Mouse (Mus musculus) cerebellum, adult 18-20 months (tissue): Measurements from ENCODE around the gene Mras.

Experiments
- DNase-seq, 2 experiments: peaks; one replicate each; pipeline ENCODE4 v3.0.0; 2021

Mras gene

DNA sequence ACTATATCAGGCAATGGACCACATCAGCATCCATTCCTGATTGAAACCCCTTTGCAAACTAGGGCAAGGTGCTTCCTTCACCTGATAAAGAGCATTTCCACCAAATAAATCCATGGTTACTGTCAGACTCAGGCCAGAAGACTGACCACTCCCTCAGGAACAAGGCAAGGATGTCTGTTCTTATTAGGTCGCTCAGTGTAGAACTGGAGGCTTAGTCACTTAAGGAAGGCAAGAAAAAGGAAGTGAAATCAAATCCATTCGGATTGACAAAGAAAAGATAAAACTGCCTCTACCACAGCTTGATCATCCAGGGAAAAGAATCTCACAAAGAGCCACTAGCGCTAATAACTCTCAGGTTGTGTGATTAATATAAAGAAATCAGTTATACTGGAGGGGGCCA is 27.9 kb downstream of the Mras start:
- DNase-seq: no peak

DNA sequence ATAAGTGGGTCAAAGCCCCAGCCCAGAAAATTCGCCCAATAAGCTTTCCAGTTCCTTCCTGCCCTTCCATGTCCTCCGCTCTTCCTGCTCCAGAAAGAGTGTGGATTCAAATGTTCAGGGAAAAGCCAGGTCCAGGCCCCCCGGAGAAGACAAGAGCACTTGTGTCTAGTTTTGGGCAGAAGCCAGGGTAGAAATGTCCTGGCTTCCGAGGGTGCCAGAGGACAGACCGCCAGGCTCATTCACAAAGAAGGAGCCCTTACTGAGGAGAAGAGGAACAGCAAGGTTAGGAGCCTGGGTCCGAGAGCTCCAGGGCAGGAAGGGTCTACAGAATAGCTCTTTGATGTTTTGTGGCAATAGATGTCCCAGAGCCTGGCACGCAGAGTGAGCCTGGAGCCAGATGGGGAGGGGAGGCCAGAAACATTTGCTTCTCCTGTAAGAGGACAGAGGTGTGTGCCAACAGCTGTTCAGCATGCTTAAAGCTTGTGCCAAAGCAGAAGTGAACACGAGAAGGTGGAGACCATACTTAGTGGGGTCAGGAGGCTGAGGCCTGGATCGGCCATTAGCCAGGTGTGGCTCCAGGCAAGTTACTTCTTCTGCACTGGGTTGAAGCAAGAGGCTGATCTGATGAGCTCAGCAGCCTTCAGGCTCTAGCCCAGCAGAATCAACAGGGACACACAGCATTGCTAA is 35.8 kb downstream of the Mras start:
- DNase-seq: no peak

DNA sequence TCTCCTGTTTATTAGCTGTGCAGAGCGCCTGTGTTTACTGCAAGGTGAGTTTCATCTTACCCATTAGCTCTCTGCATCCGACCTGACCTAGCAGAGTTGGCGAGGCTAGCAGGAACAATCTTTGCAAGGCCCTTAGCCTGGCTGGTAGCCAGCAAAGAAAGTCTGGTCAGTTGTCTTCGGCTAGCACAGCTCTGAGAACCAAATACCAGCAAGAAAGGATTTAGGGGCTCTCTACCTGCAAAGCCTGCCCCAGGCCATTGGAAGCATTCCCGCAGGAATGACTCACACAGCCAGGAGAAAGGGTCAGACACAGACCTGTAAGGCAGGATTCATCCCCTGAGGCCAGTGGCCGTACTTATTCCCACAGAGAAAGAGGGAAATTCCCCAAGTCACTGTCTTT is 36.4 kb downstream of the Mras start:
- peak; percentile 49 for DNase-seq

DNA sequence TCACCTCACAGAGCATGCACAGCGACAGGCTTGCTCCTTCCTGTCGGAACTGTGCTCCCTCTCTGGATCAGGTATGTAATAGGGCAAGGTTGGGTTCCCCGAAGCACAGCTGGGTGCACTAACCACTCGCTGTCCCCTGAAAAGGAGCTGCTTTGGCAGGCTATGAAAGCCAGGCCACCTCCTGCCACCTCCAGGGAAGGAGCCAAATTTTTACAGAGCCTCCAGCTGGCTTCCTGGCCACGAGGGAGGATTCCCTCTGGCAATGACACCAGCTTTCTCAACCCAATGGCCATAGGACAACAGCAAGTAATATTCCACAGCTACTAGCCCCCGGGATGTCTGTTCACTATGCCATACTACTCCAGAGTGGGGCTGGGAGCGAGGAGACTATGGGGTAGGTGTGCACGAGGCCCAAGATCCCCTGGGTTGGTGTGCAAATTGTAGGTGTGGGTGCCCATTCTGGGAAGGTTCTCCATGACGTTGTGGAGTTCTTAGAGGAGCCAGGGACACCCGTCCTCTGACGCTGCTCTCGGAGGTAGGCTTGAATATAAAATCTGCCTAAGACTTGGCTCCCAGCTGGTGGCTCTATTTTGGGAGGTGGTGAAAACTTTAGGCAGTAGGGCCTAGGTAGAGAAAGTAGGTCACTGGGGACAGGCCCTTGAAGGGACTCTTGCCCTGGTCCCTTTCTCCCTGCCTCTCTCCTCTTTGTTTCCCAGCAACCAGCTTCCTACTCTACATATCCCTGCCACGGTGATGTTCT is 39.9 kb downstream of the Mras start:
- DNase-seq: peak; percentile 54 to 55

DNA sequence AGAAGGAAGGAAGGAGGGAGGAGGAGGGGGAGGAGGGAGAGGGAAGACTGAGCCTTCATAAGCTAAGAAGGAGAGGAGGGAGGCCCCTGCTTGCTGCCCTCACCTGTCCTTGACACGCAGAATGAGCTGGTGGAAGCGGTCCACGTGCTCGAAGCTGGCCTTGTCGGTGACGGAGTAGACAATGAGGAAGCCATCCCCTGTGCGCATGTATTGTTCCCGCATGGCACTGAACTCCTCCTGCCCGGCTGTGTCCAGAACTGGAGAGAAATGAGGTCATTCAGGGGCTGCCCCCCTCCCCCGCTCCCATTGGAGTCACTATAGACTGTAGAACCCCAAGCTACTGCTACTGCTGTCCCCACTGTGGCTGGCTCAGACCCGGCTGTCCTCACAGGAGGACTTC is 42.8 kb downstream of the Mras start:
- no peak for DNase-seq

DNA sequence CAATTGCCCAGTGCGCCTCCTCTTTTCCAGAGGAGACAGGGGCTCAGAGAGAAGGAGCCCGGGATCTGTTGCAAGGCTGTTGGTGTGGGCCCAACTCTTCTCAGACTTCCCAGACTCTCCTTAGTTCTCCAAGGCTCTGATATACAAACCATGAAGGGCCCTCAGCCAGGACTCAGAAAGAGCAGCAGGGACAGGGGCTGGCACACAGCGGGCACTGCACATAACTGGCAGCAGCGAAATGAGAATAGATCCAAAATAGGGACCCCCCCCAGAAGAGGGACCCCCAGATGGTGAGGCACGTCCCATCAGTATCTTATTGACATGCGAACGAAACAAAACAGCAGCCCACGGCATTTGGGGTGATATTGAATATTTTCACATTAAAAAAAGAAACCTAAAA is 44.0 kb downstream of the Mras start:
- no peak for DNase-seq

DNA sequence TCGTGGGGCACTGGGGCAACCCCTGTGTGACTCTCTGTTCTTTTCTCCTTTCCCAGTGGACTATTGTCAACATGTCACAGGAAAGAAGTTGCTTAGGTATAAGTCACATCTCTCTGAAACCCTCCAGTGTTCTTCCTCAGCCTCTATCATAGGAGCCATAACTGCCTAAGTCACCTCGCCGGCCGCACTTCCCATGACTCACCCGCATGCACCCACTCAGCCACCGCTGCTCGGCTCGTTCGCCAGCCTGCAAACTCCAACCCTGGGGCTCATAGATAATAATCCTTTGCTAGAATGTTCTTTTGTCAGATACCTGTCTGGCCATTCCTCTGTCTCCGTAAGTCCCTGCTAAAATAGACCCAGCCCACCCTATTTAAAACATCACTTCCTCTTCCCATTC is 45.6 kb downstream of the Mras start:
- DNase-seq: no peak

DNA sequence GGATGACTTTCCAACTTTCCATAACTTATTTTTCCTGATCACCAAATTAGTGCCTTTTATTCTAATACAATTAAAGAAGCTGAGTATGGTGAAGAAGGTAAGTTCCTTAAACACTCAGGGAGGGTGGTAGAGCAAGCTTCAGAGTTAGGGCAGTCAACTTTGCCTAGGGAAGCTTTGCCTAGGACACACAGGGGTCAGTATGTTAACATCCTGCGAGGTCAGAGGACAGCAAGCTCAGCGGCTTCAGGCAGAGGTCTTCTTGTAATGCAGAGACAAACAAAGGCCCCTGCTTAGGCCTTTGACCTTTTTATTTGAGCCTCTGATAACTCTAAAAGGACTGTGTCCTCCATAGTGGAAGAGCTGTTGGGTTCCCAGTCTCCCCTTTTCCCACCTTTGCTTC is 46.5 kb downstream of the Mras start:
- DNase-seq: no peak

DNA sequence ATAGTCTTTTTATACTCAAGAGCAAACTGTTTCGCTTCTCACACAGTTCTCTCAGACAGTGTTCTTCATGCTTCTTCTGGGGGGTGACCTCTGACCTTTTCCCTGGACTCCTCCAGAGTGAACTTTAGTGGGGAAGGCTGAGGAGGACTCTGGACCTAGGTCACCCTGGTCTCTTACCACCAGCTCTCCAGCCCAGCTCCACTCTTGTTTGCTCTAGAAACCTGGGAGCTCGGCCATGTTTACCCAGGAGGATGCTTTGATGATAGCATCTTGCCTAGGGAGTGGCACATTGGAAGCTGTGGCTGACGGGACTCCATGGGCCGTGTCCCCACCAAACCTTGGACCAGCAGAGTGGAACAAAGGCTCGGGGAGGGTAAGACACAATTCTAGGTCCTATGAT is 47.0 kb downstream of the Mras start:
- no peak for DNase-seq

DNA sequence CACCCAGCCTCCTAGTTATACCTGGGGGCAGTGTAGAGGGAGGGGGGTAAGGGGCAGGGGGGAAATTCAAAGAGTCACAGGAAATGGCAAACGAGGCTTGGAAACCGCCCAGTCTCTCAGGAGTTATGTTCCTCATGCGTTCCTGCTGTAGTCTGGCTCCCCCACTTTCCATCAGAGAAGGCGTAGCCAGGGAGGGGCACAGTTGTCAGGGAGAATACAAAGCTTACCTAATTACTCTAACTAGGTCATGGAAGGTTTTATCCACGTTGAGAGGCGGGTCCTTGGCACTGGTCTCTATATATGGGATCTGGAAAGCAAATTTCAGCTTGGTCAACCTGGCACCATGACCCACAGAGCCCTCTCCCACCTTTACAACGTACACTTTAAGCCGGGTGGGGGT is 47.7 kb downstream of the Mras start:
- DNase-seq: no peak

DNA sequence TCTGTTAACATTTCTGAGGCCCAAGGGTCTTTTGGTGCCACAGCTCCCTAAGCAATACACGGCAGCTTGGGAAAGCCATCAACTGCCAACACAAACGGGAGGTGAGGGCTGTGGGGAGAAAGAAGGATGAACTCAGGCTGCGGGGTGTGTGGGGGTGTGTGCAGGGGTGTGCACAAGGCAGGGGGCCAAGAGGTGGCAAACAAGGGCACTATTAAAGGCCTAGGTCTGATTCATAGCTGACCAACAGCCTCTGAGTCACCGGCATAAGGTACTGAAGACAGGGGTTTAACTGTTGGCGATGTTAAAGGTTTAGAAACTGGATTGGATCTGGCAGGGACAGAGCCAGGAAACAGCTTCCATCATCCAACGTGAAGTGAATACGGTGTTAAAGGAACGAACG is 48.3 kb downstream of the Mras start:
- DNase-seq: no peak

DNA sequence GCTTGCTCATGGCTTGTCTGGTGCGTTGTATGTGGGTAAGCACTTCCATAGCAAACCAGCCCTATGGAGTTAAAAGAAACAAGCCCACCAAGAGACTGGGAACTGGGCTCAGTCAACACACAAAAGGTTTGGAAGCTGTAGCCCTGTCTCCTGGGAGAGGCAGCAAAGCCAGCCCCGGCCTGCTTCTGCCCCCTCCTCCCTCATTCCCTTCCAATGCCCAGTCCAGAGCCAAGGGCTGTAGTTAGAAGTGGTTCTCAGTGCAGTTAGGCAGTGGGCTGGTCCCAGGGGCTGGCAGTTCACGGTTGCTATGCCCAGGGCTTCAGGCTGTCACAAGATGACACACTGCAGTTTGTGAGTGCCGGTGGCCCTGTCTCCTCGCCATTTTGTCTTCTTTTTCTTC is 49.1 kb downstream of the Mras start:
- DNase-seq: no peak

DNA sequence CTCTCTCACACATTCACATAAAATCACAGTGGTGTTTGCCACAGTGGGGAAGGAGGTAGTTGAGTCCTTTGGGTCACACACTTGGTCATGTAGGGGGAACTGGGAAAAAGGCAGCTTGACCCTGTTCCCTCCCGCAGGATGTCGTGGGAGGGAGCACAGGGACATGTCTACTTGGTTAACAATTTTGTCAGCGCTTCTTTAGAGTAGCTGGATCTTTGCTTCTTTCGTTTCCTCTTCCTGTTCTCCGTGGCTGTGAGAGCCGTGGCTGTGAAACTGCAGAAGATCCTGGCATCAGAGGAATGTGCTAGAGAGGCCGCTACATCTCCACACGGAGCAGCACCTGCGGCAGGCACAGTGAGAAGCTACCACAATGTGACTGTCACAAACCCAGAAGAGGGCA is 54.6 kb downstream of the Mras start:
- no peak for DNase-seq

DNA sequence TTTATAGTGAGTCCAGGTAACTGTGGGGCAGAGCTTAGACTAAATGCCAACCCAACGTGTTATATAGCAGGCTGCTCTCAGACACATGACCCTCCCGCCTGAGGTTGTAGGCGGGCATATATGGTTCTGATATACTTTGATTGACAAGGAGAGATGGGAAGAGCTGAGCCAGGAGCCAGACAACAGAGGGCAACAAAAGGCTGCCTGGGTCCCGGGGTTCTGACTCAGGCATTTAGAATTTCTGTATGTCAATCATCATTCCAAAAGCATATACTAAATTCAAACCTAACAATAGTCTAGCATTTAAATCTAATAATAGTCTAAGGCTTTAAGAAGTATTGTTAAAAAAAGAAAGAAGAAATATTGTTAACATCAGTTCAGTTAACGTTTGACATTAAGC is 58.0 kb downstream of the Mras start:
- DNase-seq: no peak

DNA sequence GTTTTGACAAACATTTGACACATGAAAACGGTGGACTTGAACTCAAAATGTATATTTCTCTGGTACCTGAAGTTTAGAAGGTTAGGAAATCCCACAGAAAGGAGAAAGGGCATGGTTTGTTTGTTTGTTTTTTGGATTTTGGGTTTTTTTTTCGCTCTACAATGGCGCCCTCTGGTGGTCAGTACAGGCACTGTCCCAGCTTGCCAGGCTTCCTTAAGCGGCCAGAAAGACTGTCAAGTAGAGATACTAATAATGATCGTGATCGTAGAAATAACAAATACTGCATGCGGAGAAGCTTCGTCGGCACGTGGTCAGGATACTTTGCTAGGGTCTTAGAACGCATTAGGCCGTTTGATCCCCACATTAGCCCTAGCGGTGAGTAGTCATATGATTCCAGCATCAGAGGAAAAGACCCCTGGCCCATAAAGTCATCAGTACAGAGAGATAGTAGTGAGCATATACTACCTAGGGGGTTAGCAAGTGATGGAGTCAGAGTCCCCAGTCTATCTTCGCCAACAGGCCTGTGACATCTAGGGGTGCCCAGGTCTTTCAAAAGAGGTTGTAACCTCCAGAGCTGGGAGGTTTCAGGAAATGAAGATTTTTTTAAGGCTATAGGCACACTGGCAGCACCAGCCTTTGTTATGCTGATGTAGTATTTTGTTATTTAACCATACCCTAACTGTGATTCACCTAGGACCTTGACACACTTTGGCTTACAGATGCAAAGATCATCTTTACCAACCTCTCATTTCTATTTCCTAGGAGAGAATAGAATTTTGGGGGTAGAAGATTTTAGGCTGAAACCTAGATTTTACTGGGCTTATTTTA is 60.4 kb downstream of the Mras start:
- peak; percentile 50 to 70 for DNase-seq

DNA sequence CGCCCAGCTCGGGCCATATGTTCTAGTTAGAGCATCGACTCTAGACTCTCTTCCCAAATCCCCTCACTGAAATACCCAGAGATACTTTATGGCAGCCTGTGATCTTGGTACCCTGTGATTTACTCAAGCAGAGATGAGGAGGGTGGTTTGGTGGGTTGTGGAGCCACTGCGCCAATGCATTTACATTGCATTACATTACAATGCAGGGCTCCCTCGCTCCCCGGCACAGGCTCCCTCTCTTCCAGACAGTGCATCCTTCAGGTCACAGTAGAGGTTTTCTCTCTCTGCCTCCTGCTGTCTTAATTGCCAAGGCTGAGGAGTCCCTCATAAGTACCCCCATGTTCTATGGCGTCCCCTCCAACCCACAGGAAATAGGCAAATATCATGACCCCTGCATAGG is 68.8 kb downstream of the Mras start:
- no peak for DNase-seq

DNA sequence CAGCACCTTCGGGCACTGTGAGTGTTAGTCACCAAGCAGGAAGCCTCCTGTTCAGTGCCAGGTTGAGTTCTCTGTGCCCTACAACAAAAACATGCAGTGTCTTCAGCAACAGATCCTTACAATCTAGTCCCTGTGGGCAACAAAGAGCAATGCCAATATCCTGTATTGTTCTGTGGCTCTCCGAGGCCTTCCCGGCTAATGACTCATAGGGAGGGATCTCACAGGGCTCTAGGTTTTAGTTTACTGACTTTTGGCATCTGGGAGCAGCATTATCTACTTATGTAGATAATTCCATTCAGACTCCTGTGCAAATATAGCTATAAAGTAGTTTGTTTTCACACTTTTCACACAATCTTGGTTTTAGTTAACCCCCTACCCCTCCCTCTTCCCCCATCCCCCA is 71.3 kb downstream of the Mras start:
- DNase-seq: no peak

DNA sequence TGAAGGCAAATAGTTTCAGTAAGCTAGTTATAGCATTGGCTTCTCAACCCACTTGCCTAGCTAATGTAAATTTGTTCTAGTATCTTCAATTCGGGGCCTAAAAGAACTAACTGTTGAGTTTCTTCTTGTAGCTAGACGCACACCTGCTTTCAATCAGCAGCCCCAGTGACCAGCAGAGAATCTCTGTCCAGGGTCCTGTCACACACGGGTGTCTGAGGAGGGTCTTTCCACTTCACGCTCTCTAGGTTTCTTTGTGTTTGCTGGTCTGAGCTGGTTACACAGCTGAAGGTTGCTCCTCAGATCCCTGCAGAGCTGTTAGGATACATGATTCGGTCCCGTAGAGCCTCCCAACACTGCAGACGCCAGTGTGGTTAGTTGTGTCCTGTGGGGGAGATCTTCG is 74.1 kb downstream of the Mras start:
- DNase-seq: no peak

DNA sequence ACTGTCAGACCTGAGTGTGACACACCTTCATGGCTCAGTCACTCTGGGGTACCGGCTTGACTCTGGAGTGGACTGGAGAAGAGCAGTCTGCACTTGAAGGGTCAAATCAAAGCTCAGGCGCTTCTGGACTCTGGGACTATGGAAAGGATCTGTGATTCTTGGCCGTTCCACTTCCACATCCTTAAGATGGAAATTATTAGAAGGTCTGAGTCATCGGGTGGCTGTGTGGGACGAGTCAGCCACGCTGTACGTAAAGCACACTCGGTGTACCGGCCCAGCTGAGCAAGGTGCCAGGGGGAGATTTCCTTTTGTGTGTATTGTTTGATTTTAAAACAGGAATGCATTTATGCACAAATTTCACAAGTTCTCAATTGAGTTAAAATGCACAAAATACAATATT is 75.2 kb downstream of the Mras start:
- DNase-seq: no peak

DNA sequence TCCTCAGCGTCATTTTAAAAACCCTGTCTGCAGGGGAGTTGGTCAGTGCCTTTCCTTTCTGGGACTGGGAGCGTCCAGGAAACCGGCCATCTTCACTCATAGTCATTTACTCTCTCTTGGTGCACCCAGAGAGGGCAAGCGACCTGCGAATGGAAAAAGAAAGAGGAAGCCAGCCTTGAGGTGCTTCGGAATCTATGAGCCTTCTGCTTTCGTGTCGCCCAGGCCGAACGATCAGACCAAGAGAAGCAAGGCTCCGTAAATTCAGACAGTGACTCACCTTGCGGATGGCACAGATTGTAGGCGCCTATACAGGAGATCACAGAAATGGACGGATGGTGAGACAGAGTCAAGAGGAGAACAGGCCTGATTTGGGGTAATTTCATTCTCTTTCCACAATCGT is 78.2 kb downstream of the Mras start:
- DNase-seq: no peak

DNA sequence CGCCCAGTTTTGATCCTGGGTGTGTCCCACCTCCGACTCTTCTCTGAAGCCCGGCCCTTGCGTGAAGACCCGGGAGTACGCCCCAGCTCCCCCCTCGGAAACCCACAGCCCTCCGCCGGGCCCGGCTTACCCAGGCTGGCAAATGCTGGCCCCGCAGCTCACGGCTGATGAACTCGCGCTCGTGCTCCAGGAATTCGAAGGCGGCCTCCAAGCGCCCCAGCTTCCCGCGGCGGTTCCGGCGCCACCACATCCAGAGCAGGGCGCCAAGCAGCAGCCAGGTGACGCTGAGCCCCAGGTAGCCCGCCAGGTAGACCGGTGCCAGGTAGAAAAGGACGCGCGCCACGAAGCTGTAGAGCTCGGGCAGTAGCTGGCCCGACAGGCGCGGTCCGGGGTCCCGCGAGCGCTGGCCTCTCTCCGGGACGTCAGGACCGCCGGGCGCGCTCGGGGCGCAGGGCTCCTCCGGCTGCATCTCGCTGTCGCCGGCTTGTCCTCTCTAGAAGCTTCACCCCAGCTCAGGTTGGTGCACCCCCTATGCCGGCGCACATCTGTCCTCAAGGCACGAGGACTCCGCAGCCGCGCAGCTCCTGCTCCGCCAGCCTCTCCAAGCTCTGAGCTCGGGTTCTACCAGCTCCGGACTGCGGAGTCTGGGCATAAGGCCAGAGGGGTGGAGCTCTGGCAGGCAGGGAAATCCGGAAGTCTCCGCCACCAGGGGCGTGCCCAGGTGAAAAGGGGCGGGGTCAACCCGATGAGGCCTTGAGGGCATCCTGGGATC is 79.1 kb downstream of the Mras start, which contains the start of gene Esyt3:
TSS of gene Esyt3 (minus strand) at position 637 of the 772 bp plus-strand sequence.
- DNase-seq: peak; percentile 17 to 19

DNA sequence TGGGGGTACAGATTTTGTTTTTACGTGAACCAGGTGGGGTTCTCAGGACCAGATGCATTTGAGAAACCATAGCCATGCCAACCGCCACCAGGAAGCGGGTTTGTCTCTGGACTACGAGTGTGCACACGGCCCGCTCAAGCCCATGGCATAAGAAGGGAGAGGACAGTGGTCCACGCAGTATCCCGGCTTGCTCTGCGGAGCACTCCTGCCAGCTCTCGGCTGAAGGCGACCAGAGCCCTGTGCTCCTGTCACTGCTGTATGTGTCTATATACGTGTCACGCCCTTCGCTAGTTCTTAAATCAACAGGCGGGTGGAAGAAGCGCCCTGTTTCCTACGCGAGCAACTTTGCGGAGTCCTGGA is 79.6 kb downstream of the Mras start:
- no peak for DNase-seq

DNA sequence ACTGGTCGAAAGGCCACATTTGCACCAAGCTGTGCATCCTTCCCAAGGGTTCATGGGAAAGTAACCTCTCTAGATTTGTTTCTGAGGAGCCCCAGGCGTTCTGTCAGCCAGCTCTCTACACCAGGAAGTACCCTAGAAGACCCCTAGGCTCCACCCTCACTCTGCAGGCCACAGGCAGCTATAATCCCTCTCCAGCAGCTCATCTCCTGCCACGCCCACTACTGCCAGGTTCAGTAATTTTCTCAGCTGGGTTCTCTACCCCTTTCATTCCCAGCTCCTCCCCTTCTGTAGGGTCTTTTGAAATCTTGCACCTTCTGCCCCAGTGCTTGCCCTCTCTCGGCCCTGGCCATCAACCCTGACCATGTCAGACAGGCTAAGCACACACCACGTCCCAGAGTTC is 81.2 kb downstream of the Mras start:
- DNase-seq: no peak
